Mouse (Mus musculus): ENCODE measurements around the gene Rcn3. TPM values are rescaled to one million over a fixed set of nuclear protein-coding genes. Genes with fewer than 3 reads are reported as not detected.
"Not testable (repeated sequence)": the region's sequence is repeated elsewhere in the genome, so short reads cannot be mapped to it uniquely, and the experiment has no call there.

The Rcn3 gene
- polyA plus RNA-seq, 1 experiment, result 13.1 TPM

DNA sequence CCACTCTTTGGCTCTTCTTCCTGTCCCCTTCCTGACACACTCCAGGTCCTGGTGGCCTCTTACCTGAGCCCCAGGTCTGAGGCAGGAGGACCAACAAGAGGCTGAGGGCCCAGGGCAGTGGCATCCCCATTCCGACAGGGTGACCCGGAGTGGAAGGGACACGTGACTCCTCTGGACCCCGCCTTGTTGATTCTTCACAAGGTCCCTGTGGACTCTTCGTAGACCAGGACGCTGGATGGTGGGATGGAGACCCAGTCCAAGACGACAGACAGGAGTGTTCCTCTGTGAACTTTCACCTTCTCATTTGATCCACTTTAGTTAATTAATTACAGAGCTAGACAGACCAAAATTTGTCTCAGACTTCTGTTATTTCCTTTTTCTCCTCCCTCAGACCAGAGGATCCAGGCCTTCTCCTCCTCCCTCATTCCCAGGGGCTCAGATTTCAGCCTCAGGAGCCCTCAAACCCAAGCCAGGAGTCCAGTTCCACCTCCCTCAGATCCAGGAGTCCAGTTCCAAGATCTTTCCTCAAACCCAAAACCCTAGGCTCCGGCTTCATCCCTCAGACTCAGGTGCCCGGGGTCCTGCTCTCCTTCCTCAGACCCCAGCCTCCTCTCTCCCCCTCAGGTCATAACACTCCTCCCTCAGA lies 11.0 kb upstream of the Rcn3 start:
- TF ChIP-seq CTCF (IDR thresholded peaks at IDR 0.05; ENCODE audit: extremely low read depth, insufficient read depth, low read length) (no peak), POLR2A (IDR thresholded peaks at IDR 0.05; ENCODE audit: extremely low read depth, insufficient read depth, low read length) (no peak)
- Histone ChIP-seq H3K27ac (ENCODE audit: insufficient read depth, low read length) (peak overlapping the region; percentile 54), H3K4me3 (ENCODE audit: insufficient read depth, low read length) (peak overlapping the region; percentile 26; the same call in 1 of the 2 replicates)

DNA sequence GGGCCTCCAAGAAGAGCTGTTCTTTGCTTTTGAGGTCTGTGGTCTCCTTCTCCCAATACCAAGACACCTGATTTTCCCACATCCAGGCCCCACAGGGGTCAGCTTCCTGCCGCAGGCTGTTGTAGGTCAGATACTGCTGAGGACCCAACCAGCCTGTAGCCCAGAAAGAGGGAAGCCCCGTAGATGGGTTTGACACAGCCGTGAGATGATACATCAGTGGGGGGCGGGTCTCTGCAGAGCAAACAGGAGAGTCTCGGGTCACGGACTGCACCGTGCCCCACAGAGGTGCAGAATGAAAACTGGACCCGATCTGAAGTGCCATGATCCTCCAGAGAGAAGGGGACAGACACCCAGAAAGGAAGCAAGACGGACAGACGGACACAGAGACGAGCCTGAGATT lies 10.4 kb upstream of the Rcn3 start:
- H3K4me1 ChIP-seq (ENCODE audit: control insufficient read depth, insufficient read depth, low read length), result no peaks in the 10 kb centered on the region
- H3K4me3 ChIP-seq (ENCODE audit: insufficient read depth, low read length), result peak overlapping the region; percentile 26; the same call in 1 of the 2 replicates
- H3K27ac ChIP-seq (ENCODE audit: insufficient read depth, low read length), result no peak overlapping the region
- TF ChIP-seq POLR2A (IDR thresholded peaks at IDR 0.05; ENCODE audit: extremely low read depth, insufficient read depth, low read length) (no peak), CTCF (IDR thresholded peaks at IDR 0.05; ENCODE audit: extremely low read depth, insufficient read depth, low read length) (no peak)

More for the DNA sequence above, 11.0 kb upstream of the Rcn3 start:
- H3K4me1 ChIP-seq (ENCODE audit: control insufficient read depth, insufficient read depth, low read length), result no peaks in the 10 kb centered on the region

DNA sequence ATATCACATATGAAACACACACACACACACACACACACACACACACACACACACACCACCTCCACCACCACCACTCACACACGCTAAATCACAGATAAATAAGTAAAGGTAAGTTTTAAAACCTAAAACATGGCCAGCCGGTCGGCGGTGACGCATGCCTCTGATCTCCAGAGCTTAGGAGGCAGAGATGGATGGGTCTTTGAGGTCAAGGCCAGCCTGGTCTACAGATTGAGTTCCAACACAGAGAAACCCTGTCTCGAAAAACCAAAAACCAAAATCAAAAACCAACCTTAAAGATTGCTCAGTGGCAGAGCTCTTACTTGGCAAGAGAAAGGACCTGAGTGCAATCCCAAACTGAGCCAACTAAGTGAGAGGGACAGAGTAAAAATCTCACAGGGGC lies 8.0 kb upstream of the Rcn3 start:
- Histone ChIP-seq H3K27ac (ENCODE audit: insufficient read depth, low read length) (no peak overlapping the region), H3K4me1 (ENCODE audit: control insufficient read depth, insufficient read depth, low read length) (no peaks in the 10 kb centered on the region), H3K4me3 (ENCODE audit: insufficient read depth, low read length) (no peak overlapping the region)
- no peak for TF ChIP-seq POLR2A (IDR thresholded peaks at IDR 0.05; ENCODE audit: extremely low read depth, insufficient read depth, low read length)
- no peak for TF ChIP-seq CTCF (IDR thresholded peaks at IDR 0.05; ENCODE audit: extremely low read depth, insufficient read depth, low read length)

DNA sequence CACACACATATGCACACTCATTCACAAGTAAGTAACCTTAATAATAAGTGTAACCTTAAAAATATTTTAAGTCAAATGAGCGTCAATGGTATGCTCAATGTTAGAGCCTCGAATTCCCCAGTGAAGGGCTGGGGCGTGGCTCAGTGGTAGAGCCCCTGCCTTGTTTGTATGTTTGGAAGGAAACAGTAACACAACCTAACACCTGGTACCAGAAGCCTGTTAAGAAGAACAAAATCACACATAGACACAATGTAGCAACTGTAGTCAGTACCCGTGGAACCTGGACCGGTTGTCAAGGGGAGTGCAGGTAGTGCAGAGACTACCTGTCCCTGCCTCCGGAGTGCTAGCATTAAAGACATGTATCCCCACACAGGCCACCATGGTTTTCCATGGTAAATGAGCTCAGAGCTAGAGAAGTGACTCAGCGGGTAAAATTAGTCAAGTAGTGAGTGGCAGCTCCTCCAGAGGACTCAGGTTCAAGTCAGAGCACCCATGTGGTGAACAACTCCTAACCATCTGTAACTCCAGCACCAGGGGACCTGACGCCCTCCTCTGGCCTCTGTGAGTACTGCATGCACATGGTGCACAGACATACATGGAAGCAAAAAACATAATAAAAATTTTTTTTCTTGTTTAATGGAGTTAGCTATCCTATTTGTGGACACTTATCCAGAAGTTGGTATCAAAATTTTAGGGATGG lies 6.7 kb upstream of the Rcn3 start:
- H3K4me3 ChIP-seq (ENCODE audit: insufficient read depth, low read length), result no peak overlapping the region
- H3K4me1 ChIP-seq (ENCODE audit: control insufficient read depth, insufficient read depth, low read length), result no peaks in the 10 kb centered on the region
- no peak overlapping the region for H3K27ac ChIP-seq (ENCODE audit: insufficient read depth, low read length)
- TF ChIP-seq CTCF (IDR thresholded peaks at IDR 0.05; ENCODE audit: extremely low read depth, insufficient read depth, low read length), result no peak
- TF ChIP-seq POLR2A (IDR thresholded peaks at IDR 0.05; ENCODE audit: extremely low read depth, insufficient read depth, low read length), result no peak

DNA sequence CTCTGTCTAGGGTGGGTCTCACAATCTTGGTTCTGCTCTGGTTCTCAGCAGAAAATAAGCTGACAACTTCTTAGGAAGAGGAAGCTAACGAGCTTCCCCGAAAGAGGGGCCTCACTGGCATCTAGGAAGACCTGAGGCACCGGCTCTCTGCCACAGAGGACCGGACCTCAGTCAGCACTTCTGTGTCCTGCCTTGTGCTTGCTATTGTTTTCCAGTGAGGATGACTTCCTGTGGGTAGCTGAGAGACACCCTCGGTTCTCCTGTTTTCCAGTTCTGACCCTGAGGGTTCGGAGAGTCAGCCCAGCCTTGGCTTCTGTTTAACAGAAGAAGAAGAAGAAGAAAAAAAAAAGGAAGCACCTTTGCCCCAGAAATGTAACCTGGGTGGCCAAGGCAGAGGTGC lies 5.5 kb upstream of the Rcn3 start:
- Histone ChIP-seq H3K27ac (ENCODE audit: insufficient read depth, low read length) (no peak overlapping the region), H3K4me1 (ENCODE audit: control insufficient read depth, insufficient read depth, low read length) (no peaks in the 10 kb centered on the region), H3K4me3 (ENCODE audit: insufficient read depth, low read length) (no peak overlapping the region)
- TF ChIP-seq POLR2A (IDR thresholded peaks at IDR 0.05; ENCODE audit: extremely low read depth, insufficient read depth, low read length) (no peak), CTCF (IDR thresholded peaks at IDR 0.05; ENCODE audit: extremely low read depth, insufficient read depth, low read length) (no peak)

DNA sequence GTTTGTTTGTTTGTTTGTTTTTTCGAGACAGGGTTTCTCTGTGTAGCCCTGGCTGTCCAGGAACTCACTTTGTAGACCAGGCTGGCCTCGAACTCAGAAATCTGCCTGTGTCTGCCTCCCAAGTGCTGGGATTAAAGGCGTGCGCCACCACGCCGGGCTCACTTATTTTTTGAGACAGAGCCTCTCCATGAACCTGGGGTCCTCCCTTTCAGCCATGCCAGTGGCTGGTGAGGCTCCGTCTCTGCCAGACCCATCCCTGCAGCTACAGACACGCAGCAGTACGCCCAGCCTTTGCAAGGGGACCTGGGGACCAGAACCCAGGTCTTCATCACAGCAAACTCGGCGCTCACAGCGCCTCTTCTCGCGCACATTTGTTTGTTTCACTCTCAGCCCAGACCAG lies 3.9 kb upstream of the Rcn3 start:
- not testable (repeated sequence) for H3K4me1 ChIP-seq (ENCODE audit: control insufficient read depth, insufficient read depth, low read length); H3K27ac ChIP-seq (ENCODE audit: insufficient read depth, low read length); H3K4me3 ChIP-seq (ENCODE audit: insufficient read depth, low read length)

DNA sequence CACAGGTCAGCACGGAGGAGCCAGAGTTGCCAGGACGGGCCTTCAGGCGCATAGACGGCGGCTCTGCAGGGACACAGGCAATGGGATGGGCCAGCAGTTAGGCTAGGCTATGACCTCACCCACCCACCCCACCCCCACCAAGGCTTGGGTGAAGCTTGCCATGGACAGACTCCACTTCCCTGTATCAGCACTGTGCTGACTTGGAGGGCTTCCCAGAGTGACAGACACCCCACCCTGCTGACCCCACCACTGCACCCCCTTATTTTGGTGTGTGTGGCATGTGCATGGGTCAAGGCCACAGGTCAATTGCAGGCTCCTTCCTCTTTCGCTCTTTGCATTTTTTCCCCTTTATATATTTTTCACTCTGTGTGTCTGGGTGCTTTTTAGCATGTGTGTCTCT lies 3.3 kb upstream of the Rcn3 start:
- no peak overlapping the region for H3K4me3 ChIP-seq (ENCODE audit: insufficient read depth, low read length)
- no peak overlapping the region for H3K27ac ChIP-seq (ENCODE audit: insufficient read depth, low read length)
- no peaks in the 10 kb centered on the region; the same call in 1 of the 2 replicates for H3K4me1 ChIP-seq (ENCODE audit: control insufficient read depth, insufficient read depth, low read length)
- TF ChIP-seq POLR2A (IDR thresholded peaks at IDR 0.05; ENCODE audit: extremely low read depth, insufficient read depth, low read length) (no peak), CTCF (IDR thresholded peaks at IDR 0.05; ENCODE audit: extremely low read depth, insufficient read depth, low read length) (no peak)

DNA sequence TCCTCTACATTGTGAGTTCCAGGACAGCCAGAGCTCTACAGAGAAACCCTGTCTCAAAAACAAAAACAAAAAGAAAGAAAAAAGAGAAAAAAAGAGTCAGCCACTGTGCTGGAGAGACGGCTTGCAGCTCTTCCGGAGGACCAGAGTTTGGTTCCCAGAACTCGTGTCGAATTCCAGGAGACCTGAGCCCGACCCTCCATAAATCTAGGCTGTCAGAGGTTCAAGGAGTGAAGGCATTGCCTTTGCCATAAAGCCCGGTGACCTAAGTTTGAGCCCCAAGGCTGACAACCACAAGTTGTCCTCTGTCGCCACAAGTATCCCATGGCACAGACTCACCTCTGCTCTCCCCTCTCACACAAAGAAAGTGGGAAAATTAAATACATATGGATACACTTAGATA lies 2.1 kb upstream of the Rcn3 start:
- no peaks in the 10 kb centered on the region; the same call in 1 of the 2 replicates for H3K4me1 ChIP-seq (ENCODE audit: control insufficient read depth, insufficient read depth, low read length)
- no peak overlapping the region for H3K27ac ChIP-seq (ENCODE audit: insufficient read depth, low read length)
- no peak overlapping the region for H3K4me3 ChIP-seq (ENCODE audit: insufficient read depth, low read length)
- no peak for TF ChIP-seq POLR2A (IDR thresholded peaks at IDR 0.05; ENCODE audit: extremely low read depth, insufficient read depth, low read length)

DNA sequence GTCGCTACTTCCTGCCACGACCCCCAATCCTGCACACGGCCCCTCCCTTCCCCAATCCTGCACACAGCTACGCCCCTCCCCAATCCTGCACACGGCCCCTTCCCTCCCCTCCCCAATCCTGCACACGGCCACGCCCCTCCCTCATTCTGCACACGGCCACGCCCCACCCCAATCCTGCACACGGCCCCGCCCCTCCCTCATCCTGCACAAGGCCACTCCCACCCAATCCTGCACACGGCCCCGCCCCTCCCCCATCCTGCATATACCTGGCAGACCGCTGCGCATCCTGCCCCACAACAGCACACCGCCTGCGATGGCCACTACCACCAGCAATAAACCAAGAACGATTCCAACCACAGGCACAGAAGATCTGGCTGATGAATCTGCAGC lies 1.5 kb upstream of the Rcn3 start:
- Histone ChIP-seq H3K27ac (ENCODE audit: insufficient read depth, low read length) (no peak overlapping the region), H3K4me3 (ENCODE audit: insufficient read depth, low read length) (no peak overlapping the region), H3K4me1 (ENCODE audit: control insufficient read depth, insufficient read depth, low read length) (no peaks in the 10 kb centered on the region; the same call in 1 of the 2 replicates)
- TF ChIP-seq POLR2A (IDR thresholded peaks at IDR 0.05; ENCODE audit: extremely low read depth, insufficient read depth, low read length) (no peak), CTCF (IDR thresholded peaks at IDR 0.05; ENCODE audit: extremely low read depth, insufficient read depth, low read length) (no peak)

DNA sequence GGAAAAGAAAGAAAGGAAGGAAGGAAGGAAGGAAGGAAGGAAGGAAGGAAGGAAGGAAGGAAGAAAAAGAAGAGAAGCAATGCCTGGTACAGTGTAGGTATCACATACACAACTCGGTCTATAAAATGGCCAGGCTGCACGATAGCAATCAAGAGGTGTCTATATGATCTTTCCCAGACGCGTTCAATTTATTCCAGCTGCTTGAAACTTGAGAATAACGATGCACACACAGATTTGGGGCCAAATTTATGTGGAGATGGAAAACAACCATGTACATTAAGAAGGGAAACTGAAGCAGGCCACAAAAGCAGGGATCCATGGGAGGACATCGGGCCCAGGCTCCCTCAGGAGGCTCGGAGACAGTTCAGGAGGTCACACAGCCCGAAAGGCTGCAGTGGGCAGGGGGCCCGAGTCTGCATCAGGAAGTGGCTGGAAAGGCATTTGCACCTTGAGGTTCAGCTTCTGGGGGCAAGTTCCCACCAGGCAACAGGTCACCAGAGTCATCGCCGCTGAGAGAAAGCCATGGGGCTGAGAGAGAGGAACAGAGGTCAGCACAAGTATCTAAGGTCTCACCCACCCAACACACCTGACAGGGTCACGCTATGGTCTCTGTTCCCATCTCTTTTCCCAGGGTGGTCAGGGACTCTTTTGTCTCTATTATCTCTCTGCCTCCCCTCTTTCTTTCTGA lies 951 bp upstream of the Rcn3 start:
- Histone ChIP-seq H3K4me3 (ENCODE audit: insufficient read depth, low read length) (no peak overlapping the region), H3K4me1 (ENCODE audit: control insufficient read depth, insufficient read depth, low read length) (no peaks in the 10 kb centered on the region; the same call in 1 of the 2 replicates), H3K27ac (ENCODE audit: insufficient read depth, low read length) (no peak overlapping the region)
- TF ChIP-seq CTCF (IDR thresholded peaks at IDR 0.05; ENCODE audit: extremely low read depth, insufficient read depth, low read length), result no peak
- TF ChIP-seq POLR2A (IDR thresholded peaks at IDR 0.05; ENCODE audit: extremely low read depth, insufficient read depth, low read length), result no peak

Measured in cortical plate, adult 2 months (tissue).